Mouse (Mus musculus) cerebellum, adult 8-10 months (tissue): ENCODE data around the gene Il11.

Experiments used
- DNase-seq: peaks from one replicate; pipeline ENCODE4 v3.0.0; 2022

Gene Il11

DNA sequence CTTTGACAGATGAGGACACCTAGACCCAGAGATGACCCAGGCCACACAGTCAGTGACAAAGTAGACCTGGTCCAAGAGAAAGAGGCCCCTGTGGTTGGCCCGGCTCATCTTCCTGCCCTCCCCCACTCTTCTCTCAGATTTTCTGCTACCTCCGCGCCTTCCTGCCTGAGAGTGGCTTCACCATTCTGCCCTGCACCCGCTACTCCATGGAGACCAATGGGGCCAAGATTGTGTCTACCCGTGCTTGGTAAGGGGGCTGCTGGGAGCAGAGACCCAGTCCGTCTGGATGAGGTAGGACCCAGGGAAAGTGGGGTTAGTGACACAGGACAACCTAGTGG is 40.2 kb downstream of the Il11 start:
- no peak for DNase-seq

DNA sequence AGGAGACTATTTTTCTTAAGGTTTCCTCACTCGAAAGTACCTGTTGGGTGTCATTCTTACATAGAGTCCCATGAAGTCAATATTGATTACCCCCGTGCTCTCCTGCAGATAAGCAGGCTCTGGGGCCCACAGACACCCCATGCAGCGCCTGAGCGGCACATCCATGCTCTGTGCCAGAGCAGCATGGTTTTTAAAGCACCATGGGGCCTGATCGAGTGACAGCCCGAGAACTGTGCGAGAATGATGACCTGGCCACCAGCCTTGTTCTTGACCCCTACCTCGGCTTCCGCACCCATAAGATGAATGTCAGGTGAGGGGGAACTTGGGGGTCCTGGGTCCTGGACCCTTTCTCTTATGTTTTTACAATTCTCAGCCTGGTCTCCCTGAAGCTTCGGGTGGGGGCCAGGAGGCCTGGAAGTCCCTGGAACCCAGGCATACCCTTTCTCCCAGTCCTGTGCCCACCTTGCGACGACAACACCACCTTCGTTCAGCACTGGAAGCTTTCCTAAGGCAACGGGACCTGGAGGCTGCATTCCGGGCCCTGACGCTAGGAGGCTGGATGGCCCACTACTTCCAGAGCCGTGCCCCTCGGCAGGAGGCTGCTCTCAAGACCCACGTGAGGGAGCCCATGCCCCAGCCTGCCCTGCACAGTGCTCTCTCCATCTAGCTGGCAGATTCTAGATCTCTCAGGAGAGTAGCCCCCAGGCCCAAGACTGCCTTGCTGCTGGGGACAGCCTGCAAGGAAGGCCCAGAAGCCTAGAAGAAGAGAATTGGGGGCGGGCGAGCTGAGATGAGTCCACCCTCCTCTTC is 40.8 kb downstream of the Il11 start:
- DNase-seq, result peak; percentile 37

DNA sequence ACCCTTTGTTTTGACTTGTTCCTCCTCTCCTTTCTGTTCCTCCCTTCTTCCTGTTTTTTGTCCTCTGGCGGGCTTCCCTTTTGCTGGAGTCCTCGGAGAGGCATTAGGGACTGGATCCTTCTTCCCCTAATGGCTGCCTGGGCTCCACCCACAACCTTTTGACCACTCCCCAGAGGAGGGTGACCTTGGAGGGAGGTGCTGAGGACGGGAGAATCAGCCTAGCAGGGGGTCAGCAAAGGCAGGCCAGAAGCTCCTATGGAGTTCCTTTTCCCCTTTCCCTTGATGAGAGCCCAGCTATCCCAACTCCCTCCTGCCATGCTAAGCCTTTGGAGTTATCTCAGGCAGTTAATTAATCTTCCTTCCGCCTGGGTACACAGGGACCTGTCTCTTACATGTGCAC is 41.5 kb downstream of the Il11 start:
- DNase-seq, result peak; percentile 71

GRCm38 (mm10) chr7:4740309-4740727 is 42.3 kb downstream of the Il11 start:
- DNase-seq, result no peak

DNA sequence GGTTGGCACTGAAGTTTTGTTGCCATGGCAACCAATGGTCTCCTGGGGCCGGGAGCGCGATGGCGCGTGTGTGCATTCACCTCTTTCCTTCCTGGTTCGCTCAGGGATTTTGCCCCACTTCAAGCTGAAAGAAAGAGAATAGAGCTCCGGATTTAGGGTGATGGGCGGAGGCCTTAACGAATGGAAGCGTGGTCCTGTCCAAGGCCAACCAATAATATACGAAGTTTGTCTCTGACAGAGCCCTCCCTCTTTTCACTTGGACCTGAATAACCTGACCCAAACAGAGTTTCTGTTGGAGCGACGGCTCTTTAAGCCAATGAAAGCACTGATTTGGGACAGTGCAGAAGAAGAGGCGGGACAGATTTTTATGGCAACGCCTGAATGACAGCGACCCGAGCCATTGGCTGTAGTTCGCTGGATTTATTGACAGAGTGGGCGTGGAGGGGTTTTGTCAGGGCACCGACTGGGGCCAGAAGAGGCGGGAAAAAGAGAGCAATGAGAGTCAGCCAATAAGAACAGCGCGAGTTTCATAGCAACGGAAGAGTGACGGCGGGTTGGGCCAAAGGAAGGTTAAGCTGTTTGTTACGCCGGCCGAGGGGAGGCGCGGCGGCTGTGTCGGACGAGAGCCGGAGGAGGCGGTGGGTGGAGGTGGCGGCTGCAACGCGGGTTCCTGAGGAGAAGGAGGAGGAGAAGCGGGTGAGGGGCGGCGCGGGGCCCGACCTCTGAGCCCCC is 42.9 kb downstream of the Il11 start, which contains the start of gene Kmt5c:
Gene Kmt5c (plus strand): TSS at position 572 of the 732 bp plus-strand sequence.
- peak; percentile 98 for DNase-seq

DNA sequence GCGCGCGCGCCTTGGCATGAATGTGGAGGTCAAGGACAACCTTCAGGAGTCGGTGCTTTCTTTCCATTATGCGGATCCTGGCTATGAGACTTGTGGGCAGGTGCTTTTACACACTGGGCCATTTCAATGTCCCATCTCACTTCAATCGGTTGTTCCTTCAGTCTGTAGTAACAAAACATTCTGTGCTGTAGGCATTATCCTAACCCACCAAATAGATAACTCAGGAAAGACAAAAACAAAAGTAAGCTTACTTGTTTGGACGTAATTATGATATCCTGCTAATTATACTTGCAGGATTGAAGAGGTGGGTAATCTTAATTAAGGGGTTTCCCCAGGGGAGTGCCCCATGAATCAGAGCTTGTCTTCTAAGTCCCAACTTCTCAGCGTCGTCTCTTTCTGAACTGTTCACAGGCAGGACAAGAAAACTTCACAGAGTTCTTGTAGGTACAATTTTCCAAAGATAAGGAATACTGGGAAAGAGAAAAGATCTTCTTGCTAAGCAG is 43.6 kb downstream of the Il11 start:
- peak; percentile 29 for DNase-seq

DNA sequence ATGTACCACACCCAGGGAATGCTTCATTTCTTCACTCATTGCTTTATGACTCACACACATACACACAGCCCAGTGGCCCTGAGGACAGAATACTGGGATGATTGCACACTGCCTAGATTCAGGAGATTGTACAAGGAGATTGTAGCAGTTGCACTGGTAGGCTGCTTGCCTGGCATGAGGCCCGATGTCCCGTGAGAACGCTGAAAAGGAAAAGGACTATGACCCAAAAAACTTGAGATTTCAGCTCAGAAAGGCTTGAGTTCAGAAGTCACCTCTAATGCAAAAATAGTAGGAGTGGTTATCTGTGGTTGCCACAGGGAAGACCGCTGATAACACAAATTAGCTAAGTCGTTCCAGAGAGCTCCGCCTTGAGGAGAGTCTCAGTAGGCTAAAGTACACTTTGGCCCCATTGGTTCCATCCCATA is 49.7 kb downstream of the Il11 start:
- no peak for DNase-seq

- no peak for DNase-seq
Measured at GRCm38 (mm10) chr7:4731090-4731489, 51.6 kb downstream of the Il11 start.

DNA sequence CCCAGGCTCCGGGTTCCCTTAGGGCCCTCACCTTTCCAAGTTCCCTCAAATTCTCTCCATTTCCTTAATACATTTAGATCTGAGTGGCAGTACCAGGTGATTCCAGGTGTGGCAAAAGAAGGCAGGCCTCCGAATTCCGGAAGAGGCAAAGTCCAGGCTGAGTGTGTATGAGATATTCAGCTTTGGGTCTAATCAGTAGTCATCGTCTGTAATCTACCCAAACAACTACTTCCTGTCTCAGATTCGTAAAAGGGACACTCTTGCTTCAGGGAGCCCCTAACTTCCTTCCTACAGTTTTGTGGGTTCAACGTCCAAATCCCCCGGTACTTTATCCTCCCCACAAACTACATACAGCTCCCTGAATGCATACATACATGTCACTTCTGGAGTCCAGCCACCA is 57.5 kb downstream of the Il11 start, which contains the start of gene Tmem150b:
Gene Tmem150b (minus strand): TSS at position 81 of the 400 bp plus-strand sequence.
- DNase-seq, result no peak

GRCm38 (mm10) chr7:4724359-4724758 is 58.3 kb downstream of the Il11 start:
- DNase-seq, result no peak

DNA sequence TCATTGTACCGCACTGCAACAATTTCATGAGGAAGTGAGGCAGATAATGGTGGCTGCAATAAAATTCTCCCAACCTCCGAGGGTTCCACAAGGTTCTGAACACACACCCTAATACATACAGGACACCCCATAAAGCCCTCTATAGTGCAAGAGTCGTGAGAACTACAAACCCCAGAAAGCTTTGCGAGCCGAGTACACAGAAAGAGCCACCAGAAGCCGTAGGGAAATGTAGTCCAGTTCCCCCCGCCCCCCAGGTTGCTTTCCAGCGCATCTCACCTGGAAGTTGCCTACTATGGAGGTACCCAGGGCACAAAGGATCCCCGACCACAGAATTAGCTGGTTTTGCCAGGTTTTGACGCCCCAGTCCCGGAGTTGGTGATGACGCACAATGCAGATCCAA is 59.2 kb downstream of the Il11 start:
- peak; percentile 50 for DNase-seq
